Mouse (Mus musculus): Measurements from ENCODE around the gene Sdhaf4. TPM values are rescaled to one million over a fixed set of nuclear protein-coding genes. Genes with fewer than 3 reads are reported as not detected.

Sdhaf4 gene
- total RNA-seq, 2 experiments from 2014 or later = 50.1 to 55.0 TPM

GRCm38 (mm10) chr1:23958101-23958500 lies 47.4 kb downstream of the Sdhaf4 start:
- no peak for DNase-seq (ENCODE audit: extremely low spot score in 1 of 2, low spot score in 1 of 2)

- DNase-seq (ENCODE audit: extremely low spot score in 1 of 2, low spot score in 1 of 2) = no peak
These were observed 49.9 kb downstream of the Sdhaf4 start for GRCm38 (mm10) chr1:23955539-23955938.

DNA sequence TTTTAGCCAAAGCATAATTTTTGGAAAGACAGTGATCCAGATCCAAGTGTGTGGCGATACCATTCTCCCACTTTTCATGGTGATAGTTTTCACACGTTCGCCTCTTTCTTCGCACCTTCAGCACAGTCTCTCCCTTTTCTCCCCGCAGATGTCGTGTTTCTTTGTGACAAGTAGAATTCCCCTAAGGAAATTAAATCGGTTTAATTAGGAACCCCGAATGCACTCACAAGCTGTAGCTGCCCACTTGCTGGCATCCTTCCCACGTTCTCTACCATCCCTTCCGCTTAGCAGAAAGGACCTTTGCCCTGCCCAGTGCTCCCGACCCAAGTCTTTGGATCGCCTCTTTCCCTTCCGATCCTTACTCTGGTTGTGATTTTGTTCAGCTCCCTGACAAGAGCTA lies 51.5 kb downstream of the Sdhaf4 start:
- no peak for DNase-seq (ENCODE audit: extremely low spot score in 1 of 2, low spot score in 1 of 2)

DNA sequence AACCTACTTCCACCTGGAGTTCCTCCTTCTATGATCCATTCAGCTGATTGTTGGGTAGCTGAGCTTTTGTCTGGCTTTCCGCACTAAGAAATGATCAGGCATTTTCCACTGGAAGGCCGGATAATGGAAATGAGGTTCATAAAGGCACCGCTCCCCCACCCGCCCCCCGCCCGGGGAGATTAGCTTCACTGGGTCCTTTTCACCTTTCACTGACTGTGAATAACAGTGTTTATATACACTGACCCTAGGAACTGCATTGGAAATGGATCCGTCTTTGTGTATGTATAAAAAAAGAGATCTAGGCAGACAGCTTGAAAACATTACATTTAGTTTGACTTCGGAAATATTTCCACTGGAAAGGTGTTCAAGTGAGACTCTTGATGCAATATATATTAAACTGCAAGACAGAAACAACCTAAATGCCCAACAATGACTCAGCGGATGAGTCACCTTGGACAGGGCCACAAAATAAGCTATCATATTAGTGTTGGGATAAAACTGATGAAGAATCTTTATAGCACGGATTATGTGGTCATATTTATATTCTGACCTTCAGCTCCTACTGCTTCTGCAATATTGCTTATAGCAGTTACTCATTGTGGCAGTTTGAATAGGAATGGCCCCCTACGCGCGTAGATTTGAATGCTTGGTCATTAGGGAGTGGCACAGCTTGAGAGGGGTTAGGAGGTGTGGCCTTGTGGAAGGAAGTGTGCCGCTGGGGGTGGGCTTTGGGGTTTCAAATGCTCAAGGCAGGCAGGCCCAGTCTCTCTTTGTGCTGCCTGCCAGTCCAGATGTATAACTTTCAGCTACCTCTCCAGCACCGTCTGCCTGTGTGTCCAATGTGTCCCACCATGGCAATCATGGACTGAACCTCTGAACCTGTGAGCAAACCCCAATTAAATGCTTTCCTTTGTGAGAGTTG lies 56.4 kb downstream of the Sdhaf4 start:
- no peak for DNase-seq (ENCODE audit: extremely low spot score in 1 of 2, low spot score in 1 of 2)

DNA sequence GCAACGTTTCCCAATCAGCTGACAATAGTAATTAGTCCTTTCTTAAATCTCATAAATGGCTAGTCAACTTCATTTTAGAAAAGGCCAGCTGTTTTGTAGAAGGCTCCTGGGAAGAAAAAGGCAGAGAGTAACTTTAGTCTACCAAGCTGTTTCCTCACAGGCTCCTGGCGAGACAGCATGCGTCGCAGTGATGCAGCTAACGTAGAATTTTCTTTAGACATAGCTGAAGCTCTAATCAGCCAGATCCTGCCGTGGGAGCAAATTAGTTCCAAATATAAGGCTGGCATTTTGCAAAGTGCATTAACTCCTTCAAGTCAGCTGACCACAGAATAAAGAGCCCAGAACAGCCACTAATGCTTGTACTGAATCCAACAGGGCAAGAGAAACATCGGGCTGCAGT lies 57.2 kb downstream of the Sdhaf4 start:
- DNase-seq (ENCODE audit: extremely low spot score in 1 of 2, low spot score in 1 of 2) = no peak

Other genes starting within 250 kb of the Sdhaf4 start
- 10 to 100 TPM; 12.9 to 13.2 TPM for gene B3gat2, start 243.9 kb downstream of the Sdhaf4 start, total RNA-seq (2021)
- gene Smap1, start 83.3 kb downstream of the Sdhaf4 start, total RNA-seq (2021) = 100 to 1,000 TPM; 144 to 159 TPM
- gene Fam135a, start 94.7 kb upstream of the Sdhaf4 start, total RNA-seq (2021) = 10 to 100 TPM; 22.2 to 31.3 TPM
- under 1 TPM; 0.66 TPM for gene Col9a1, start 172.0 kb upstream of the Sdhaf4 start, total RNA-seq (2021)